Mouse (Mus musculus) midbrain, embryonic 16.5 days (tissue): ENCODE data around the gene Ppp2r1b. TPM values are rescaled to one million over a fixed set of nuclear protein-coding genes. Genes with fewer than 3 reads are reported as not detected.

Source experiments
- ATAC-seq: fragments of 200-750 bp; cut with Nextera tagmentation; 2 replicates; pipeline ENCODE4 v1.8.0; 2017; ENCODE audit warnings: moderate TSS enrichment
- H3K27ac ChIP-seq: fragments of 300-500 bp; sonication (generic); 2 replicates; pipeline ENCODE4 v1.5.1; 2014; ENCODE audit warnings: mild to moderate bottlenecking, low read length, mixed read lengths
- H3K27me3 ChIP-seq: fragments of 300-500 bp; sonication (generic); 2 replicates; pipeline ENCODE4 v1.6.1; 2014; ENCODE audit warnings: low read depth, low read length, mixed read lengths; ENCODE audit not compliant: control insufficient read depth, insufficient read depth
- H3K36me3 ChIP-seq: fragments of 300-500 bp; sonication (generic); 2 replicates; pipeline ENCODE4 v1.6.1; 2014; ENCODE audit warnings: mild to moderate bottlenecking, low read length, moderate library complexity, mixed read lengths; ENCODE audit not compliant: control insufficient read depth, insufficient read depth
- H3K4me1 ChIP-seq: fragments of 300-500 bp; sonication (generic); 2 replicates; pipeline ENCODE4 v1.6.1; 2014; ENCODE audit warnings: mild to moderate bottlenecking, low read length, mixed read lengths; ENCODE audit not compliant: control insufficient read depth, insufficient read depth
- H3K4me2 ChIP-seq: fragments of 300-500 bp; sonication (generic); 2 replicates; pipeline ENCODE4 v1.6.1; 2014; ENCODE audit warnings: mild to moderate bottlenecking, low read length, mixed read lengths
- H3K4me3 ChIP-seq: fragments of 300-500 bp; sonication (generic); 2 replicates; pipeline ENCODE4 v1.5.1; 2014; ENCODE audit warnings: low read depth, mild to moderate bottlenecking, low read length, moderate library complexity, mixed read lengths
- H3K9ac ChIP-seq: fragments of 300-500 bp; sonication (generic); 2 replicates; pipeline ENCODE4 v1.6.1; 2014; ENCODE audit warnings: low read depth, low read length, mixed read lengths
- H3K9me3 ChIP-seq: fragments of 300-500 bp; sonication (generic); replicated peaks from 2 replicates; pipeline ENCODE4 v1.6.1; 2014; ENCODE audit warnings: mild to moderate bottlenecking, low read length, mixed read lengths; ENCODE audit not compliant: control insufficient read depth, poor library complexity, severe bottlenecking
- WGBS: fragments of 180-500 bp; shearing (Covaris S2); extraction: QIAGEN DNeasy Blood & Tissue Kit; methylation state at CpG from one replicate; pipeline ENCODE4 v1.1.7; 2014; 5-methylcytosine and 5-hydroxymethylcytosine counted together
- polyA plus RNA-seq: library from polyadenylated mRNA; unstranded; fragments of >200 nt; fragmentation: Nextera tagmentation; extraction: Ambion mirVana; gene quantifications from 2 replicates; pipeline ENCODE4 v1.2.1, GENCODE M21; 2015

The Ppp2r1b gene
- polyA plus RNA-seq, 1 experiment from 2014 or later, result 38.8 TPM

GRCm38 (mm10) chr9:50884741-50885599 lies 39.9 kb downstream of the Ppp2r1b start:
- Histone ChIP-seq H3K9me3 (no peaks in the 10 kb centered on the region), H3K4me2 (no peak overlapping the region), H3K9ac (no peak overlapping the region), H3K27ac (no peak overlapping the region), H3K27me3 (no peaks in the 10 kb centered on the region), H3K36me3 (peaks cover 7% of the 10 kb centered on the region; the same call in 1 of the 2 replicates), H3K4me3 (no peak overlapping the region), H3K4me1 (0 out of 2 replicates have a peak, but pooled peaks cover 3% of the 10 kb centered on the region)
- WGBS, result 76% methylated on average over 10 of the region's 10 CpGs
- ATAC-seq, result no peak

GRCm38 (mm10) chr9:50885600-50885987 lies 40.5 kb downstream of the Ppp2r1b start:
- Histone ChIP-seq H3K4me3 (no peak overlapping the region), H3K4me2 (no peak overlapping the region), H3K4me1 (0 out of 2 replicates have a peak, but pooled peaks cover 3% of the 10 kb centered on the region), H3K27me3 (no peaks in the 10 kb centered on the region), H3K9ac (no peak overlapping the region), H3K27ac (no peak overlapping the region), H3K36me3 (peaks cover 5% of the 10 kb centered on the region; the same call in 1 of the 2 replicates), H3K9me3 (no peaks in the 10 kb centered on the region)
- no peak for ATAC-seq
- 69% methylated on average over 1 of the region's 1 CpGs for WGBS

GRCm38 (mm10) chr9:50886870-50887269 lies 41.8 kb downstream of the Ppp2r1b start:
- Histone ChIP-seq H3K4me1 (0 out of 2 replicates have a peak, but pooled peaks cover 3% of the 10 kb centered on the region), H3K9ac (no peak overlapping the region), H3K4me3 (no peak overlapping the region), H3K27ac (no peak overlapping the region), H3K27me3 (no peaks in the 10 kb centered on the region), H3K9me3 (no peaks in the 10 kb centered on the region), H3K4me2 (no peak overlapping the region), H3K36me3 (peaks cover 5% of the 10 kb centered on the region)
- ATAC-seq, result no peak
- WGBS, result 94% methylated on average over 1 of the region's 1 CpGs

- Histone ChIP-seq H3K36me3 (peaks cover 5% of the 10 kb centered on the region), H3K4me3 (no peak overlapping the region), H3K27ac (no peak overlapping the region), H3K4me2 (no peak overlapping the region), H3K4me1 (0 out of 2 replicates have a peak, but pooled peaks cover 3% of the 10 kb centered on the region), H3K27me3 (no peaks in the 10 kb centered on the region), H3K9ac (no peak overlapping the region), H3K9me3 (no peaks in the 10 kb centered on the region)
- 16% methylated on average over 4 of the region's 4 CpGs for WGBS
- no peak for ATAC-seq
Measured at GRCm38 (mm10) chr9:50887351-50887750, 42.2 kb downstream of the Ppp2r1b start.

DNA sequence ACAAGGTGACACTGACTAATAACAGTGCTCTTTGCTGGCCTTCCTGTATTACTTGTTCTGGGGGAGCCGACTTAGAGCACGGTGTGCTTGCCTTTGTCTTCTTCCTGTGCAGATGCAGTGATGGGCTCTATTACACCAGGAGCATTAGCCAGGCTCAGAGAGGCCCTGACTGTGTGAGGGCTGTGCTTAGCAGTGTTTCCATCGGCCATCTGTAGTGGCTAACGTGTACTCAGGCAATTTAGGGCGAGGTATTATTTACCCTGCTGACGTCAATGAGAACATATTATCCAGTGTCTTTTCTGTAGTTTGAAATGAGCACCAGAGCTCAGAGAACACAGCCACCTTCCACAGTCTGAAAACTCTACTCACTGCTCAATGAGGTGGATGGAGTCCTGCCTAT lies 44.1 kb downstream of the Ppp2r1b start:
- Histone ChIP-seq H3K27ac (no peak overlapping the region), H3K4me2 (no peak overlapping the region), H3K36me3 (peaks cover 3% of the 10 kb centered on the region), H3K4me3 (no peak overlapping the region), H3K9me3 (no peaks in the 10 kb centered on the region), H3K9ac (no peak overlapping the region), H3K4me1 (0 out of 2 replicates have a peak, but pooled peaks cover 3% of the 10 kb centered on the region), H3K27me3 (no peaks in the 10 kb centered on the region)
- no peak for ATAC-seq
- WGBS, result 77% methylated on average over 6 of the region's 6 CpGs

DNA sequence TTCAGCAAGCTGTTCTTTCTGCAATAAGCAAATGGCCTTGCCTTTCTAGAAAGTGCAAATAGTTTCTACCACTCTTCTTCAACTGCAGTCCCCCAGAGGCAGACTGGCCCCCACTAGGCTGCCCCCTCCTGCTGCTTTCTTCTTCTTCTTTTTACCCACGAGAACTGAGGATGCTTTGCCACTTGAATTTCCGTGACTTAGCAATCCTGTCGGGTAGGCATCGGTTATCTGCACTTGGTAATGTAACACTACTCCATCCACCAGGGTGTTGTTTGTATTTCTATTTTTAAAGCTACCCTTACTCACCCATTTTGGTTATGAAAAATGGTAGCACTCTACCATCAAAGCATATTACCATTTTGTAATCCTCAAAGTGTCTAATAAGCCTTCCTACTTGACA lies 44.9 kb downstream of the Ppp2r1b start:
- WGBS, result 83% methylated on average over 4 of the region's 4 CpGs
- H3K4me3 ChIP-seq, result no peak overlapping the region
- peaks cover 8% of the 10 kb centered on the region for H3K36me3 ChIP-seq
- H3K4me1 ChIP-seq, result 0 out of 2 replicates have a peak, but pooled peaks cover 3% of the 10 kb centered on the region
- H3K27me3 ChIP-seq, result no peaks in the 10 kb centered on the region
- H3K9me3 ChIP-seq, result no peaks in the 10 kb centered on the region
- no peak overlapping the region for H3K4me2 ChIP-seq
- H3K27ac ChIP-seq, result no peak overlapping the region
- no peak overlapping the region for H3K9ac ChIP-seq
- ATAC-seq, result no peak

DNA sequence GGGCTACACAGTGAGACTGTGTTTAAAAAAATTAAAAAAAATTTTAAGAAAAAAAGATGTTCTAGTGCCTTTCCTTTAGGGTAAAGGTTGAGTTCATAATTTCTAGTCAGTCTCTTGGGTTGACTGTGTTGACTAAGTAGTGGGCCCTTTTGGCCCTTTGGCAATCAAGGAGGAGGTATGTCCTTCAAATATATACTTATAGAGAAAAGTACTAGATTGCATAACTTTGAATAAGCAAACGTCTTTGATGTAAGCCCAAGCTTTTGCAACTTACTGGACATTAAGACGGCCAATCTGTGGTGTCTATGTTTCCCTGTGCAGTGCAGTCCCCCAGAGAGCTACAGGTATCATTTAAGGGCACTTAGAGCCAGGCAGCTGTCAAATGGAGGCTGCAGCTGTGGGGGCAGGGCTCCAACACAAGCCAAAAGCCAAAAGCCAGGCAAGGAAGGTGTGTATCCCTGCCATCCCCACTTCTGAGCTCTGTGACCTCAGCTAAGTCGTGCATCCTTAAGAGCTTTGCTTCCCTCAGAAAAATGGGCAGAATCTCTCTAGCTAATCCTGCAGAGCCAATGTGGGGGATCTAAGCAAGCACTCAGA lies 45.5 kb downstream of the Ppp2r1b start:
- Histone ChIP-seq H3K9ac (no peak overlapping the region), H3K27ac (no peak overlapping the region), H3K4me2 (no peak overlapping the region), H3K27me3 (no peaks in the 10 kb centered on the region), H3K36me3 (peaks cover 13% of the 10 kb centered on the region), H3K4me3 (no peak overlapping the region), H3K9me3 (no peaks in the 10 kb centered on the region), H3K4me1 (no peaks in the 10 kb centered on the region)
- no peak for ATAC-seq
- 88% methylated on average over 3 of the region's 3 CpGs for whole genome bisulfite sequencing

- peaks cover 28% of the 10 kb centered on the region for H3K36me3 ChIP-seq
- H3K4me3 ChIP-seq, result no peak overlapping the region
- H3K4me1 ChIP-seq, result no peaks in the 10 kb centered on the region
- H3K9me3 ChIP-seq, result no peaks in the 10 kb centered on the region
- no peak overlapping the region for H3K4me2 ChIP-seq
- no peak for ATAC-seq
- H3K9ac ChIP-seq, result no peak overlapping the region
- no peak overlapping the region for H3K27ac ChIP-seq
- H3K27me3 ChIP-seq, result no peaks in the 10 kb centered on the region
- WGBS, result 78% methylated on average over 4 of the region's 4 CpGs
Measured at GRCm38 (mm10) chr9:50893665-50894064, 48.6 kb downstream of the Ppp2r1b start.
